Mouse (Mus musculus): Measurements from ENCODE around the gene Ubr2.

The Ubr2 gene

DNA sequence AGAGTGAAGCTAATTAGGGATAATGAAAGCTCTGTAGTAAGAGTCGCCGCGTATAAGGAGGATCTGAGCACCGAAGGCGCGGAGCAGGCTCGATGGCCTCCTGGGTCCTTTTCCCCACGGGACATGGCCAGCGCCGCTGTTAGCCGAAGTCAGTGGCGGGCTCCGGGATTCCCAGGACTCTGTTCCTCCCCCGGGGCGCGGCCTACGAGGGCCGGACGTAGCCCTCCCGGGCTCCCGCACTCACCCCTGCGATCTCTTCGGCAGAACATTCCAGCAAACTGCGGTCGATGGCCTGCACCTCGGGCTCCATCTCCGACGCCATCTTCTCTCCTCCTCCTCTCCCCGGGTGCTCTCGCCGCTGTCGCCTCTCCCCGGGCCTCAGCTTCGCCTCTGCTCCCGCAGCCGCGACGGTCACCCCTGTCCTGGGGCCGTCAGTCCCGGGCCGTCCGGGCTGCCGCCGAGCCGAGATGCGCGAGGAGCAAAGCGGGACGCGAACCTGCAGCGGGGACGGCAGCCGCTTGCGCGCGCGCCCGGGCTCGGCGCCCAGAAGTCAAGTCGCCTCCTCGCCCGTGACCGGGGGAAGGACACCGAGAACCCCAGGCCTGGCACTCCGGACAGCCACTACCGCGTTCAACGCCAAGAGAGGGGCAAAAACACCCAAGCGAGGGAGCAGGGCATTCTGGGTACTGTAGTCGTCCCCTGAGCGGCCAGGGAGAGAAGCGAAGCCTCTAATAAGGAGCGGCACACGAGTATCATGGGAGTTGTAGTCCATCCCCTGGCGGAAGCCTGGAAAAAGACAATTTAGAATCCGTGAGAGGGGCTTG lies at the start of gene Ubr2:
Gene Ubr2 (minus strand): TSS at position 659 of the 824 bp plus-strand sequence.
- peak; percentile 97 for DNase-seq (ENCODE audit: low read depth, low spot score)

DNA sequence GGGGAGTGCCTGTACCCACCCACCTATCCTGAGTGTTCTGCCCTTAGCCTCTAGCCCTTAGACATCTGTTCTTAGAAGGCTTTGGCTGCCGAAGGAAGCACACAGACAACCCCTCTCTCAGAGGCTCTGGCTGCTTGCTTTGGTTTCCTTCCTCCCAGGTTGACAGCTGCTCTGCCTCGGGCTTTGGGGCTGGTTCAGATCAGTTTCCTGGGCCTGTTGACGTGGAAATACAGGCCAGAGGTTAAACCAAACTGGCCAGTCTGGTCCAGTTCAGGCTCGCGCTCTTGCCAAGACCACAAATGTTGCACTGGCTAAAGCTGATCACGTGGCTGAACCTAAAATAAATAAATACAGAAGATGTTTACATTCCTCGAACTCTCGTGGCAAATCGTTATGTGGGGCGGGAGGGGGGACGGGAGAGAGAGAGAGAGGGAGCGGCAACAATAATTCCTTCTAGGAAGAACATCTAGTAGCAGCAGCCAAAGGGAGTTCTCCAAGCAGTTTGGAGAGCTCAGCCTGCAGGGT lies 49.5 kb upstream of the Ubr2 start:
- no peak for DNase-seq (ENCODE audit: low read depth, low spot score)

DNA sequence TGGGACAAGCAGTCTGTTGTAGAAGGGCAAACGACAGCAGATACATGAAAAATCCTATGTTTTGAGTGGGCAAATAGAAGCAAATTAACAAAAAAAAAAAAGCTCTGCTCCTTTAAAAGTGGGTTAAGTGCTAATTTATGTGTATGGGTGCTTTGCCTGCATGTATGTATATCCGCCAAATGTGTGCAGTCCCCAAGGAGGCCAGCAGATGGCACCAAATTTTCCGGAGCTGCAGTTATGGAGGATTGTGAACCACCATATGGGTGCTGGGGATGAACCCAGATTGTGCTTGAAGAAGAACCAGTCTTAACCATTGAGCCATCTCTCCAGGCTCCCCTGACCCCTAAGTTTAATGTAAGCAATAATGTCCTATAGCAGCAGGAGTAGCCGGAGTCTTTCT lies 47.6 kb upstream of the Ubr2 start:
- no peak for DNase-seq (ENCODE audit: low read depth, low spot score)

DNA sequence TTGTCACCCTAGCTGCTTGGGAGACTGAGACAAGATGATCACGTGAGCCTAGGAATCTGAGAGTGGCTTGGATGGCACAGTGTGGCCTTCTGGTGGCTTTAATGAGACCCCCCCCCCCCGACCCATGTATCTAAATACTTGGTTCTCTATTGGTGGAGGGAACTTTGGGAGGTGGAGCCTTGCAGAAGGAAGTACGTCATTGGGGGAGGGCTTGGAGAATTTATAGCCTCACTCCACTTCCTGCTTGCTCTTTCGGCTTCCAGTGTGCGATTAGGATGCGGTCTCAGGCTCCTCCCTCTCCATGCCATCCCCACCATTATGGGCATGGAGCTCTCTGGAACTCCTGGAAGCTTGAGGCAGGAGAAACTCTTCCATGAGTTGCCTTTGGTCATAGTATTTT lies 46.1 kb upstream of the Ubr2 start:
- DNase-seq (ENCODE audit: low read depth, low spot score) = peak; percentile 85

DNA sequence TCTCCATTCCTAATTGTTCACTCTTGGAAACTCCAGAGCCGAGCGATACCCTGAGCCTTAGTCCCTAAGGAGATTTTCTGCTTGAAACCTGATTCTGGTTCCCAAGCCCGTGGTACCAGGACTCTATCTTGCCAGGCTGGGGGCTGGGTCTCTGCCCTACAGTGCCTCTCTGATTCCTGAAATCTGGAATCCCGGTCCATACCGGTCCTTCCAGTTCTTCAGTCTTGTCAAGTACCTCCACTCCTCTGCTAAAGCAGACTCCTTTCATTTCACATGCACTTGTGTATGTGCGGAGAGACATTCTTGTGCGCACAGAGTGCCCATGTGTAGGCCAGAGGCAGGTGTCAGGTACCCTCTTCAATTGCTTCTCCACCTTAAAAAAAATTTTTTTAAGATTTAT lies 44.8 kb upstream of the Ubr2 start:
- no peak for DNase-seq (ENCODE audit: low read depth, low spot score)

DNA sequence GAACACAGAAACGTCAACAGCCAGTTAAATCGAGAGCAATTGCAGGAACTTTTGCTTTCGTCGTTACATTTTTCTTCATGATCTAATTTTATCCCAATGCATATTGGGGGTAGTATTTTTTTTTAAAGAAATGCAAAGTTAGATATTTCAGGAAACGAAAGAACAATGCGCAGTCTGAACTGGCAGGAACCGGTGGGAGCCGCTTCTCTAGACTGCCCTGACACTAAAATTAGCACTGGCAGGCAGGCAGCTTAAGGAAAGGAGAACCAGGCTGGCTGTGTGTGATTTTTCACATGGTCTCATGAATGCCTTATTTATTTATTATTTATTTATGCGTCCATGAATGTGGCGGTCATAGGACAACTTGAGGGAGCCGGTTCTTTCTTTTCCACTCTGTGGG lies 44.3 kb upstream of the Ubr2 start:
- peak; percentile 83 for DNase-seq (ENCODE audit: low read depth, low spot score)

DNA sequence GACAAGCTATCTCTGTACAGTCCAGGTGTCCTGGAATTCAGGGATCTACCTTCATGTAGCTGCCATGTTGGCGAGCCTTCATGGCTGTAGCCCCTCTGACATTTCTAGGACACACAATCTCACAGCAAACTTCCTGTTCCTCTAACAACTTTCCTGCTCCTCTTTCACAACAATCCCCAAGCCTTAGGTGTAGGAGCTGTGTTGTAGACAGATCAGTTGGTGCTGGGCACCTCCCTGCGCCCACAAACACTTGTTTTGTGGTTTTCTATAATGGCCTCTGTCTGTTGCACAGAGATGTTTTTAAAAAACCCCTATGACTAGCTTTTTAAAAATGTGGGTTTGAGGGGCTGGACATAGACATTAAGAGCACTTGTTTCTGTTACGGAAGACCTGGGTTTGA lies 40.3 kb upstream of the Ubr2 start:
- DNase-seq (ENCODE audit: low read depth, low spot score) = no peak

DNA sequence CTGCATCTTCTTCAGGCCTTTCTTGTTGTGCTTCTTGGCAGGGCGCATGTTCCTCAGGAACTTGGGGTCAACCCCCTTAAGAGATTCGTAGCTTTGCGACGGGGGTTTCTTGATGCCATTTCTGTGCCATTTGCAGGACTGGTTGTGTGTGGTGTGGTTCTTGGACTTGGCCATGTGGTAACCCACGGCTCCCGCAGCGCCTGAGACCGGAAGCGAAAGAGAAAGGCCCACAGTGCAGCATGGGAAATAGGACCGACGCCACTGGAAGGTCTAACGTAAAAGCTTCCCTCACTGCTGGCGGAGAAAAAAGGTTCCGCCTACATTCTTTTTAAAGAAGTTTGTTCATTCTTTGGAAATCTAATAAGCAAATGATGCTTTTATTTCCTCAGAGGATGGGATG lies 32.5 kb upstream of the Ubr2 start:
- DNase-seq (ENCODE audit: low read depth, low spot score) = no peak

DNA sequence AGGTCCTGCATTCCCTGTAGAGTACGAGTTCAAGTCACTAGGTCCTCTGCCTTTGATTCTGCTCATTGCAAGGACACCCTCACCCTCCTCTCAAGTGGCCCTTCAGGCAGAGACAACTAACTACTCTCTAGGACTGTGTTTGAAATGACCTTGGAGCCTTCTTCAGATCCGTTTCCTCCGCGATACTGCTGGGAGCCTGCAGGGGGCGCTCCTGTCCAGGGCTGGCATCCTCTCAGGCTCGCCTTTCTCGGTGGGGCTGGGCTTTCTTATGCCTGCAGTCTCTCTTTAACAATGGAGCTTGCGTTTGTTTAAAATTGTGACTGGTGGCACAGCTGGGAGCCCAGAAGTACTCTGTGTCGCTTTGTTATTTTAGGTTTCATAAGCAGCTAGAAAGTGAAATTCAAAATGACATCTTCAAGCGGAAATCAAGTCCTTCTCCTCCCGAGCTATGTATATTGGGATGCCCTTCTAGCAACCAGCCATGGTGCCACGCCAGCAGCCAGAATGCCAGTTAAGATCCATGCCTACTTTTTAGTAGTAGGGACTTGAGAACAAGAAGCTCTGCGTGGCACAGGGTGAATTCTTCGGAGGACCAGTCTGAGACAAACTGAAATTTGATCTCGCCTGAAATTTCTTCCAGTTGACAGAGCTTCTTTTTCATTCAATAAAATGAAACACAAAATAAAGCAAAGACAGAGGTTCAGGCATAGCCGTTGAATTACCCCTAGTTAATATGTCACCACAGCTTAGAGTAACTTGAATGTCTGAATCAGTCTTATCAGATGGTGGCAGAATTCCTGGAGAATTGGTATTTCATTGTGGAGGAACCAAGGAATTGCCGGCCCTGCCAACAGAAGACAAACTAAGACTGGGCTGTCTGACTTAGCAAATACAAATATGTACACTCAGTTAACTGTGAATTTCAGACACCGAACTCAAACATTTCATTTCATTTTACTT lies 28.8 kb upstream of the Ubr2 start:
- peak; percentile 84 for DNase-seq (ENCODE audit: low read depth, low spot score)

DNA sequence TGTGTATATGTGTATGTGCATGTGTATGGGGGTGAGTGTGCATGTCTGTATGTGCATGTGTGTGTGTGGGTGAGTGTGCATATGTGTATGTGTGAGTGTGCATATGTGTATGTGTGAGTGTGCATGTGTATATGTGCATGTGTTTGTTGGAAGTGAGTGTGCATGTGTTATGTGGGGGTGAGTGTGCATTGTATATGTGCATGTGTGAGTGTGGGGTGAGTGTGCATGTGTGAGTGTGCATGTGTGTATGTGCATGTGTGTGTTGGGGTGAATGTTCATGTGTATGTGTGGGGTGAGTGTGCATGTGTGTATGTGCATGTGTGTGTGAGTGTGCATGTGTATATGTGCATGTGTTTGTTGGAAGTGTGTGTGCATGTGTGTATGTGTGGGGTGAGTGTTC lies 24.2 kb upstream of the Ubr2 start:
- DNase-seq (ENCODE audit: low read depth, low spot score) = no peak

DNA sequence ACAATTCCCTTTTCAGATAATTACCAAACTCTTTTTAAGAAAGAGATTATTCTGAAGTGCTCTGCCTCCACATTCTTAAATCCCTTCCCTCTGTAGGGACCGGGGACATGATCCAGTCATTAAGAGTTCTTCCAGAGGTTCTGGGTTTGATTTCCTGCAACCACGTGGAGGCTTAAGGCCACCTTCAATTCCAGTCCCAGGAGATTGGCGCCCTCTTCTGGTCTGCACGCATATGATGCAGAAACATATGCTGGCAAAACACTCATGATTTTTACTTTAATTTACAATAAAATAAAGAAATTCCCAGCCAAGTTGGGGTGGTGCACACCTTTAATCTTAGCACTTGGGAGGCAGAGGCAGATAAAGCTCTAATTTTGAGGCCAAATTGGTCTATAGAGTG lies 23.3 kb upstream of the Ubr2 start:
- DNase-seq (ENCODE audit: low read depth, low spot score) = peak; percentile 72

DNA sequence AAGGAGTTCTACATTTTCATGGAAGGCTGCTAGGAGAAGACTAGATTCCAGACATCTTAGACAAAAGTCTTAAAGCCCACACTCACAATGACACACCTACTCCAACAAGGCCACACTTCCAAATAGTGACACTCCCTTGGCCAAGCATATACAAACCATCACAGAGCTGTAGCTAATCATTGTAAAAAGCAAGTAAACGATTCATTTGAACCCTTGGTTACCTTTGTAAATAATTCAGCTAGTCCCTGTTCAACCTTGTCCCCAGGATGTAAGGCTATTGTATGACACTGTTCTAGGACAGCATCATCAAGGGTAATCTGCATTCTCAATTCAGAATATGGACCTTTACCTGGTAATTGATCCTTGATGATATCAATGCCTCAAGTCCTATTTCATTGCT lies 14.4 kb upstream of the Ubr2 start:
- no peak for DNase-seq (ENCODE audit: low read depth, low spot score)

DNA sequence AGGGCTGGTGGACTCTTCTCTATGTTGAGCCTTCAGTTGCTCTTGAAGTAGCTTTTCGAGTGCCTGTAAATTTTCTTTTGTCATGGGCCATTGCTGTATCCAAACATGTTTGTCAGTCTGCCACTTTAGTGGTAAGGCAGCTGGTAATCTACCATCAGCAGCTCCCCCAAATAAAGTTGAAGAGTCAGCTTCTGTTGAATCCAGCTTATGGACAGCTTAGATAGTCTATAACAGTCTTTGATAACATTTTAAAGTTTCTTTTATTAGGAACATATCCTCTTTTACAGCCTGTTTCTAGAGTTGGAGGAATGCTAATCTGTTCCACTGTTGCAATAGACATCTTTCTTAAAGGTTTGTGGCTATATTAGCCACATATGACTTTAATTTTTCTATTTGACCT lies 13.0 kb upstream of the Ubr2 start:
- no peak for DNase-seq (ENCODE audit: low read depth, low spot score)

DNA sequence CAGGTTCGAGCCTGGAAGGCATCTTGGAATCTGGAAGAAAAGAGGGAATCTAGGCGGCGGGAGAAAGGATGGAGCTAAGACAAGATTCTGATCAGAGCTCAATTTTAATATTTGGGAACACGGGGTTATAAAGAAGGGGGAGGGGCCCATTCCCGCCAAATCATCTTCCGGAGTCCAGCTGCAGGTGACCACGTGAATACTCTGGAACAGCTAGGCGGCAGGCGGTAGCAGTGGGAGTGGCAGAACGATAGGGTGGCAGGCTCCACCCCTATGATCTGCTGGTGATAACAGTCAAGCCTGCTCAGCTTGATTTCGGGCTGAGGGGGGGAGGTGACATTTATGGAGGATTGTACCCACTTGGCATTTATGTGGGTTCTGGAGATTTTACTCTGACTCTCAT lies 2.5 kb upstream of the Ubr2 start:
- DNase-seq (ENCODE audit: low read depth, low spot score) = no peak

DNA sequence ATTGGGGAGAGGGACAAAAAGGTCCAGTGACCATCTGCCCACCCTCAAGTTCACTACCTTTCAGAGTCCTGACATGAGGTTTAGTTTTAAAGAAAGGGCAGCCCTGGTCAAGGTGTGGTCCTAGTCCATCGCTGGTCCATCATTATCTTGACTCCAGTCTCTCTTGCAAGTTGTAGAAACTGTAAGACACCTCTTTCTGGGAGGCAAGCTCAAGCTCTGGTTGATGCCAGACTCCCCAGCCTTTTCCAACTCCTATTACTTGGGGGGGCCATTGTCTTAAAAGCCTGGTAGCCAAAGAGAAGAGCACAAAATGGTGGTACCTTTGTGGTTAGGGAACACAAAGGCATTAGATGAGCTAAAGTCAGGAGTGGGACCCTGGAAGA lies 1.3 kb upstream of the Ubr2 start:
- no peak for DNase-seq (ENCODE audit: low read depth, low spot score)

DNA sequence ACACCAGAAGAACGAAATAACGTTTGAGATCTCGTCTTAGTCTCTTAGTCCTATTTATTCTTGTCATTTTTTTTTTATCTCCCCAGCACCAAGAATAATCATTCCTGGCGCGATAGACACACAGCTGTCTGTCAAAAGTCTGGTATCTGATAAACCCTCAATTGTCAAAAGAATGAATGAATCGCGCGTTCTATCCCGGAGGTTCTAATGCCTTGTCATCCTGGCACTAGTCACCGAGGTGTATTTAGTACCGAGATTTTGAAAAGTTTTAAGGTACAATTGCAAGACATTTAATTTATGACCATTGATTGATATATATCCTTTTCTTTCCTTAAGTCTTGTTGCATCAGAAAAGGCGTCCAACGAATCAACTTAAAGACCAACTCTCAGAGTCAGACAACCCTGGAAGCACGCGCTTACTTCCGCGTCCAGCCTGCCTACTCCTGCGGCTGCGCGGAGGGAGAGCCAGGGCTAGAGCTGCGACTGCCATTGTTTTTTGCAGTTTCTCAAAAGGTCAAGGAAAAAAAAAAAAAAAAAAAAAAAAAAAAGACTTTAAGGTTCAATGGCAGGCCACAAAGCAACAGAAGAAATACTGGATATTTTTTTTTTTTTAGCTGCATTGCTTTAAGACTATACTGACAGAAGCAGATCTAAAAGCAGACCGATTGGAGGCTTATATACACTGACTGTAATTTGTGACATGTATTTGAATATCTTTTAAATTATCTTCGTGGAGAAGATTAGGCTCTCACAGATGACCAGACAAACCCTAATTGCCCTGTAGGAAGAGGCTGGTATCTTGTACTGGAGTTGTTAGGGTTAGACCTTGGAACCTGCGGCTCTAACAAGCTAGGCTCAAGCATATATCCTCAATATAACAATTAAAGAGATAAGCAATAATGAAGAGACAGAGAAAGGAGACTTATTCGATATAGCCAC lies 635 bp upstream of the Ubr2 start:
- peak; percentile 89 for DNase-seq (ENCODE audit: low read depth, low spot score)

DNA sequence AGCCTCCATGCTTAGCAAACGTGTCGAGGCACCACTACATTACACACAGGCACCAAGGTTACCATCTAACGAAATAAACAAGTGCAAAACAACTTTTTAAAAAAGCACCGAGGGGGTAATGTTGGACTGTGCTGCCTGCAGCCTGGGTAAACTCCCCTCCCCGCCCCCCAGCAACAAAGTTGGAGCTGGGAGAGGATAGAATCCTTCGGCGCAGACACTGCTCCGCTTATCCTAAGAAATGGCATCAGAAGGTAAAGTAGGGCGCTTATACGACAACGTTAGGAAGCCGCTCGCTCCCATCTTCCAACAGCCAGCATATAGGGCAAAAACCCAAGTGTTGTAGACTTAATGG lies 834 bp downstream of the Ubr2 start:
- DNase-seq (ENCODE audit: low read depth, low spot score) = no peak

DNA sequence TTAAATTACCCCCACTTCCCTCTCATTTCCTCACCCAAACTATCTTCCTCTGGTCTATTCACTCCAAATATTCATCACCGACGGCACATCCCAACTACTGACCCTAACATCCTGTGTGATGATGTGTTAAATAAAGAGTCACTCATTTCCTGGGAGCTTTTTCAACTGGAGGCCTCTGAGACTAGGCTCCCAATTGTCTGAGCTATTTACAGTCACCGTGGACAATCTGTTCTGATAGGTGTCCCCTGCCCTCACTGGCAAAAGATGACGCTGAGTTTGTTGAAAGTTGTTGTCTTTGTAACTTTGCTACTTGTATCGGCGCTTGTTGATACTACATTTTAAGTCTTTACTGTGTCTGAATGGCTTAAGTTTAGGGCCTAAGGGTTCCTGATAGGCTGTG lies 1.3 kb downstream of the Ubr2 start:
- peak; percentile 46 for DNase-seq (ENCODE audit: low read depth, low spot score)

DNA sequence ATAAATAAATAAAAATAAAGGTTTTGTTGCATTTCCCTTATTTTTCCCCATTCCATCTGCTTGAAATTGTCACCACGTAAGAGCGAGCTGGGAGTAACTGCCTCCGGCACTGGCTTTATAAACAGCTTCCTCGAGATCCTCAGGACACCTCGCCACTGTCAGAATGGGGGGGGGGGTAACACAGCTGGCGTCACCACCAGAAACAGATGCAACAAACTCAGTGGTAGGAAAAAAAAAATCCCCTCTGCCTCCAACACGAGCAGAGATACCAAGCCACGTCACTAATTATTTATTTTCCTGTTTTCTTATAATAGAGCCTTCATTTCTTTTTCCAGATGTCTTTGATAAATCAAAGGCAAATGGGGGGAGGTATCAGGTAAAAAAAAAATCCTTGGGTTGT lies 1.9 kb downstream of the Ubr2 start:
- peak; percentile 27 for DNase-seq (ENCODE audit: low read depth, low spot score)

DNA sequence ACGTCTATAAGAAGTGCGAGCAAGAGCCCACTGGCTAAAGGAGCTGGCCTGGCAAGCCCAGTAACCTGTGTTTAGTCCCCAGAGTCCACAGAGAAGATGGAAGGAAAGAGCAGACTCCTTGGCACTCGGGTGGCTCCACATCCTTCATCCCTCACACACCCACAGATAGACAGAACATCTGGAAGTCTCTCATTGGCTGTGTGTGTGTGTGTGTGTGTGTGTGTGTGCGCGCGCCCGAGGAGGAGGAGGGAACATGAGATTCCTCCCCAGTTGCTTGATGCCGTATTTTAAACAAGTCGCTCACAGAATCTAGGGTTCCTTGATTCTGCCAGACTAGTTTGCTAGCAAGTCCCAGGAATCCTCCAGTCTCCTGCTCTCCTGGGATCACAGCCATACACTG lies 3.6 kb downstream of the Ubr2 start:
- no peak for DNase-seq (ENCODE audit: low read depth, low spot score)

DNA sequence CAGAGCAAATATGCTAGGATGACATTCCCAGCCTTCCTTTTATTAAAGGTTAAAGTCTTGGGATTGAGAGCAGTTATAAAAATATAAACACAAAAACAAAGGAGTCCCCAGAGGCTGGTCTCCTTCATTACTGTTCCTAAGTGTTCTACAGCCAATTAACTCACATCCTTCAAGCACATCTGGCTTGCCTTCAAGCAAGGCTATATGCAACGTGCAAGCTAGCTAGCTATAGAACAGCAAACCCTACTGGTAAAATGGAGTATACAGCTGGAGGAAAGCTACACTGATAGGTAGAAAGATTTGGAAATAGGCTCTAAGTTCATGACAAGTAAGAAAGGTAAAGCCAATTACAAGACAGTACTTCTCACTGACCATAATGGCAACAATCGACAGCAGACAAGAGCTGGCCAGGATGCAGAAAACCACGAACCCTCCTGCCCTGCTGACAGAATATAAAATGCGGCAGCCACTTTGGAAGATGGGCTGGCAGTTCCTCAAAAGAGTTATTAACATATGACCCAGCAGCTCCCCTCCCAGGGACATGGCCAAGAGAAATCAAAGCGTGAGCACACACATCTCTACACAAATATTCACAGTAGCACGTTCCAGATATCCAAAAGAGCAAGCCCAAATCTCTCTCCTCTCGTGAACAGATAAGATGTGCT lies 4.5 kb downstream of the Ubr2 start:
- DNase-seq (ENCODE audit: low read depth, low spot score) = no peak

Data from A20 (cell line).